Mouse (Mus musculus) stomach, postnatal 0 days (tissue): ENCODE data around the gene Ndufb6. TPM values are rescaled to one million over a fixed set of nuclear protein-coding genes. Genes with fewer than 3 reads are reported as not detected.

Experiments
- ATAC-seq: fragments of 200-750 bp; cut with Nextera tagmentation; 2 replicates; pipeline ENCODE4 v1.8.0; 2017; ENCODE audit not compliant: low FRiP score, low TSS enrichment
- DNase-seq: peaks from one replicate; pipeline ENCODE4 v3.0.0-alpha.2; 2016; ENCODE audit warnings: low spot score
- H3K27ac ChIP-seq: fragments of 300-500 bp; sonication (generic); replicated peaks from 2 replicates; pipeline ENCODE4 v1.5.1; 2014; ENCODE audit warnings: mild to moderate bottlenecking, control low read depth
- H3K27me3 ChIP-seq: fragments of 300-500 bp; sonication (generic); 2 replicates; pipeline ENCODE4 v1.6.1; 2014; ENCODE audit warnings: low read length; ENCODE audit not compliant: control insufficient read depth, insufficient read depth
- H3K36me3 ChIP-seq: fragments of 300-500 bp; sonication (generic); 2 replicates; pipeline ENCODE4 v1.6.1; 2014; ENCODE audit warnings: low read length, mixed read lengths; ENCODE audit not compliant: control insufficient read depth, insufficient read depth
- H3K4me1 ChIP-seq: fragments of 300-500 bp; sonication (generic); replicated peaks from 2 replicates; pipeline ENCODE4 v1.6.1; 2014; ENCODE audit warnings: antibody characterized with exemption; ENCODE audit not compliant: control insufficient read depth, insufficient read depth
- H3K4me2 ChIP-seq: fragments of 300-500 bp; sonication (generic); replicated peaks from 2 replicates; pipeline ENCODE4 v1.6.1; 2014; ENCODE audit warnings: low read depth, mild to moderate bottlenecking, control low read depth, moderate library complexity
- H3K4me3 ChIP-seq: fragments of 300-500 bp; sonication (generic); 2 replicates; pipeline ENCODE4 v1.5.1; 2014; ENCODE audit warnings: low read depth, low read length, control low read depth
- H3K9ac ChIP-seq: fragments of 300-500 bp; sonication (generic); 2 replicates; pipeline ENCODE4 v1.6.1; 2014; ENCODE audit warnings: mild to moderate bottlenecking, low read length, control low read depth, mixed read lengths
- H3K9me3 ChIP-seq: fragments of 300-500 bp; sonication (generic); 2 replicates; pipeline ENCODE4 v1.6.1; 2016; ENCODE audit warnings: low read length; ENCODE audit not compliant: control insufficient read depth
- CTCF ChIP-seq: IDR thresholded peaks from 2 replicates; pipeline ENCODE4 v1.5.1; 2016; ENCODE audit warnings: antibody characterized with exemption, low read depth, mild to moderate bottlenecking, moderate library complexity
- EP300 ChIP-seq: optimal IDR thresholded peaks from 2 replicates; pipeline ENCODE3; 2016; ENCODE audit warnings: antibody characterized with exemption
- WGBS: fragments of 180-500 bp; shearing (Covaris S2); extraction: QIAGEN DNeasy Blood & Tissue Kit; methylation state at CpG from one replicate; pipeline ENCODE4 v1.1.7; 2014; 5-methylcytosine and 5-hydroxymethylcytosine counted together
- polyA plus RNA-seq: library from polyadenylated mRNA; unstranded; fragments of >200 nt; fragmentation: Nextera tagmentation; extraction: Ambion mirVana; gene quantifications from 2 replicates; pipeline ENCODE4 v1.2.1, GENCODE M21; 2015

Ndufb6 gene
- polyA plus RNA-seq, 1 experiment from 2014 or later: 360 TPM

DNA sequence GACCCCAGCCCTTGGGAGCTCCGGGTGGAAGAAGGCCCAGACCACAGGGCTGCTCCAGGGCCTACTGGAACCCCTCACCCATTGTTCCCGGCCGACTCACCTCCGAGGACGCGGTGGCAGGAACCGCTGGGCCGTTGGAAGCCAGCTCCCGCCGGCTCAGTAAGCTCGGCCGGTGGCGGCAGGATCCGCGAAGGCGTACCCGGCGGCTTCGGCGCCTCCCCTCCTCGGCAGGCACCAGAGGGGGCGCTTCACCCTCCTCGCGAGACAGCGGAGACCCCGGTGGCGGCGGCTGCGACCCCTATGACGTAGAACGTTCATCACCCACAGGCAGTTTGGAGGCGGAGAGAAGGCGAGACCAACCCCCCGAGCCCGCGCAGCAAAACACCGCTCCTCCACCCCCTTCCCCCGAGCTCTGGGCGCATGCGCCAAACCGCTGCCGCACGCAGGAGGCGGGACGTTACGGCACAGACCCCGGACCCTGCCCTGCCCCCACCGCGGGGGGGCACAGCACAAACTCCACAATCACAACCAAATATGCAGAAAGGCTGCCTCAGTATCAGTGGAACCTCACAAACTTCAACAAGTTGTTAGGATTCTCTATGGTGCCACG is 10.9 kb downstream of the Ndufb6 start:
- peak; percentile 64 for ATAC-seq
- peak; percentile 64 for TF ChIP-seq CTCF
- no peak for TF ChIP-seq EP300

GRCm38 (mm10) chr4:40267681-40268080 is 11.5 kb downstream of the Ndufb6 start:
- peak; percentile 38 for DNase-seq
- H3K4me1 ChIP-seq: 0 out of 2 replicates have a peak, but pooled peaks cover 2% of the 10 kb centered on the region
- H3K27me3 ChIP-seq: no peaks in the 10 kb centered on the region
- peak overlapping the region; percentile 92 for H3K4me2 ChIP-seq
- WGBS: 56% methylated on average over 7 of the region's 7 CpGs
- peak; percentile 28 for ATAC-seq
- no peaks in the 10 kb centered on the region for H3K9me3 ChIP-seq
- H3K9ac ChIP-seq: peak overlapping the region; percentile 76
- H3K4me3 ChIP-seq: peak overlapping the region; percentile 70
- H3K36me3 ChIP-seq: peaks cover 6% of the 10 kb centered on the region
- TF ChIP-seq CTCF: no peak
- TF ChIP-seq EP300: no peak
- H3K27ac ChIP-seq: peak overlapping the region; percentile 99

More for the DNA sequence above, 10.9 kb downstream of the Ndufb6 start:
- peak overlapping the region; percentile 92 for H3K4me2 ChIP-seq
- H3K36me3 ChIP-seq: peaks cover 6% of the 10 kb centered on the region
- H3K27ac ChIP-seq: peak overlapping the region; percentile 99
- peak overlapping the region; percentile 70 for H3K4me3 ChIP-seq
- no peaks in the 10 kb centered on the region for H3K27me3 ChIP-seq
- DNase-seq: peak; percentile 93
- H3K4me1 ChIP-seq: 0 out of 2 replicates have a peak, but pooled peaks cover 2% of the 10 kb centered on the region
- under 1% methylated on average over 48 of the region's 50 CpGs for WGBS
- peak overlapping the region; percentile 76 for H3K9ac ChIP-seq
- no peaks in the 10 kb centered on the region for H3K9me3 ChIP-seq

DNA sequence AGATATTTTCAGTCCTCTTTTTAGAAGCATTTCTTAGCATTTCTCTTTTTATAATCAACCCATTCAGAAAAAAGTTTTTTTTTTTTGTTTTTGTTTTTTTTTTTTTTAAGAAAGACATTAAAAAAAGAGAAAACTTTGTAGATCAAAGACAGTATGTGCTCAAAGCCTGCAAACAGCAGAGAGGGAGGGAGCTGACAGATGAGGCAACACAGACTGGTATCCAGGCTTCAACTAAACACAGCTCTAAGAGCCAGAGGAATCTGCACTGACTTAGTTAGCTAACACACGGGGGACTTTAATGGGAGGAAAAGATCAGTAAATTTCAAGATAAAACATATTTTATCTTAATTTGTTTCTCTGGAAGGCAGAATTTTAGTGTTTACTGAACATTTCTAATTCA is 14.9 kb downstream of the Ndufb6 start:
- WGBS: 22% methylated on average over 1 of the region's 1 CpGs
- no peak overlapping the region for H3K9ac ChIP-seq
- H3K4me1 ChIP-seq: 0 out of 2 replicates have a peak, but pooled peaks cover 2% of the 10 kb centered on the region
- no peak for ATAC-seq
- DNase-seq: no peak
- no peak for TF ChIP-seq EP300
- no peak for TF ChIP-seq CTCF
- no peak overlapping the region for H3K27ac ChIP-seq
- H3K4me3 ChIP-seq: no peak overlapping the region
- no peak overlapping the region for H3K4me2 ChIP-seq
- no peaks in the 10 kb centered on the region for H3K27me3 ChIP-seq
- H3K36me3 ChIP-seq: peaks cover 23% of the 10 kb centered on the region
- H3K9me3 ChIP-seq: no peaks in the 10 kb centered on the region

DNA sequence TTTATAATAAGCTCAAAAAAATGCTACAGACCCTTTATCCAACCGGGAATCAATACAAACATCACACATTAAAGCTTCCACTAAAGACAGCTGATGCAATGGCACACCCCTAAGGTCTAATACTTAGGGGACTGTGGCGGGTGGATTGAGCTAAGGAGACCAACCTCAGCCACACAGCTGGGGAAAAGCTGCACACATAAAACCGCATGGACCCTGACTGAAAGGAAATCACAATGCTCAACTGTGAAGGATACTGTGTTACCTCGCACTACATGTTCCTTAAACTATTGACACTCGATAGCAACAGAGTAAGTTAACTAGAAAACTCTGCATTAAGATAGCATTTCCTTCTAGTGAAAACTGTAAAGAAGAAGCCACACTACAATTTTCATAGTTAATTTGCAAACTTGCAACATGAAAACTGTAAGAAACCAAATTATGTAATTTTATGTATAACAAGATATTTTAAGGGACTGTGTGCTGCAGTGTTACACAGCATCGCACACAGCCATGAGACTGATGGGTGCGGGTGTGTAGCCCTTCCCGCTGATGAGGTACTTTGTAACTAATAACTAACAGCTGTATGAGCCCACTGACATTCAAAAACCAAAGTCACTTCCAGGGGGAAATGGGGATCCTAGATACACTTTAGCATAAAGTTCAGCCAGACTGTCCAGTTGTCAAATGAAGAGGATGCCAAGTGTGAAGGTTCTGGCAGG is 24.7 kb downstream of the Ndufb6 start:
- ATAC-seq (no peak), DNase-seq (no peak)
- H3K9ac ChIP-seq: no peak overlapping the region
- H3K4me2 ChIP-seq: no peak overlapping the region
- 77% methylated on average over 8 of the region's 8 CpGs for WGBS
- H3K27me3 ChIP-seq: no peaks in the 10 kb centered on the region
- no peaks in the 10 kb centered on the region for H3K36me3 ChIP-seq
- H3K4me3 ChIP-seq: no peak overlapping the region
- no peaks in the 10 kb centered on the region for H3K4me1 ChIP-seq
- TF ChIP-seq CTCF: no peak
- H3K27ac ChIP-seq: no peak overlapping the region
- H3K9me3 ChIP-seq: no peaks in the 10 kb centered on the region

- H3K4me1 ChIP-seq: no peaks in the 10 kb centered on the region
- no peaks in the 10 kb centered on the region for H3K27me3 ChIP-seq
- no peak overlapping the region for H3K4me2 ChIP-seq
- DNase-seq (no peak), ATAC-seq (no peak)
- no peak overlapping the region for H3K4me3 ChIP-seq
- no peaks in the 10 kb centered on the region for H3K9me3 ChIP-seq
- no peak overlapping the region for H3K27ac ChIP-seq
- H3K36me3 ChIP-seq: no peaks in the 10 kb centered on the region
- TF ChIP-seq CTCF: no peak
- no peak for TF ChIP-seq EP300
- WGBS: 50% methylated on average over 2 of the region's 2 CpGs
- H3K9ac ChIP-seq: no peak overlapping the region
Measured at GRCm38 (mm10) chr4:40253766-40254165, 25.5 kb downstream of the Ndufb6 start.

DNA sequence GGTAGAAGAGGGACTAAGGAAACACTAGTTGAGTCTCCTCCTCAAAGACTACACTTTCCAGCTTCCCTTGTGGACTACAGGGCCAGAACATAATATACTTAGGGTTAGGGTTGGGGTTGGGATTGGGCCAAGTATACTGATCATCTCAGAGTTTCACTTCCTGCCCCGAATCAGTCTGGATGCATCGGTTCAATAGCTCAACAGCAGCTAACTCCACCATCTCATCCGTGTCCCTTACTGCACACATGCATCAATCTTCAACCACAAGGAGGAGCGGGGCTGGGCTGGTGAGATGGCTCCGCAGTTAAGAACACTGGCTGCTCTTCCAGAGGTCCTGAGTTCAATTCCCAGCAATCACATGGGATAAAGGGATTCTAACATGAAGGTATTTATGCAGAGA is 28.2 kb downstream of the Ndufb6 start:
- 83% methylated on average over 5 of the region's 5 CpGs for WGBS
- no peak overlapping the region for H3K27ac ChIP-seq
- no peak overlapping the region for H3K9ac ChIP-seq
- H3K4me1 ChIP-seq: no peaks in the 10 kb centered on the region
- H3K4me2 ChIP-seq: no peak overlapping the region
- no peak overlapping the region for H3K4me3 ChIP-seq
- ATAC-seq (no peak), DNase-seq (no peak)
- H3K36me3 ChIP-seq: no peaks in the 10 kb centered on the region
- TF ChIP-seq EP300 (no peak), CTCF (no peak)
- H3K27me3 ChIP-seq: no peaks in the 10 kb centered on the region
- H3K9me3 ChIP-seq: no peaks in the 10 kb centered on the region
